Mouse (Mus musculus) kidney, adult 9 months (tissue): ENCODE results near the gene Cryzl2.

Experiments
- DNase-seq: peaks from one replicate; pipeline ENCODE4 v3.0.0; 2022

The Cryzl2 gene

DNA sequence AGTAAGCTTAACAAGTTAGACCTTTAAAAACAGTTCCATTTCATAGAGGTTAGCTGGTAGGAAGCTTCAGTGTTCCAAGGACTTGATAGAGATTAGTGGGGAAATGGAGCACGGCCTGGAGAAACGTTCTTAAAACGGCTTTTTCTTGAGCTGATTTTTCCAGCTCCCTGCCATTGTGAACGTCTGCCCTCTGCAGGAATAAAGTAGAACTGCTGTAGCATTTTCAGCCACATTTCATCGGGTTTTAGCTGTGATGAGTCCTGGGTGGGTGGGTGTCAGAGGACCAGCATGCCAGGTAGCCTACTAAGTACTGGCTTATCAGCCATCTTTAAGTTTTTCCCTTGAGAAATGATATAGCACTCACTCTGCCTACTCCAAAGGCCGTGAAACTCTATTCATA is 78.1 kb downstream of the Cryzl2 start:
- peak; percentile 57 for DNase-seq

DNA sequence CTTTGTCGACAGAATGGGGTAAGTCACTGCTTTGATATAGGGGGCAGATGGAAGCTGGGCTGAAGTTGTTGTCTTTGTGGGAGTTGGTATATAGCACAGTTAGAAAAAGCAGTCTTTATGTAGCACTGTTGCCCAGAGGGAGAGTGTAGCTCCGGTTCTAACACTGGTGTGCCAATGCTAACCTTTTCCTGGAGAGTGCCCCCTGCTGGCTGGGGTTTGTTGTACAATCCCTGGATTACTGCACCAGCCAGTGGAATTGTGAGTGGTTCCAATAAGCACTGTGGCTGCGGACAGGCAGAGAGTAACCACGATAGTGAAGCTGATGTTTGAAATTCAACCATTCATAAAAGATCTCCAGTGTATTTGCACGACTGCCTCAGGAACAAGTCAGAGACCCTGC is 79.3 kb downstream of the Cryzl2 start:
- DNase-seq: peak; percentile 16
